Mouse (Mus musculus): ENCODE results near the gene Htra3. TPM values are rescaled to one million over a fixed set of nuclear protein-coding genes. Genes with fewer than 3 reads are reported as not detected.

Gene Htra3
- polyA plus RNA-seq, 1 experiment from 2014 or later, result 17.3 TPM

GRCm38 (mm10) chr5:35632841-35633240 is 46.7 kb downstream of the Htra3 start:
- WGBS, result 80% methylated on average over 6 of the region's 6 CpGs
- no peak overlapping the region for H3K9ac ChIP-seq (ENCODE audit: low read depth, low read length)
- no peak overlapping the region for H3K4me2 ChIP-seq (ENCODE audit: low read length)
- no peaks in the 10 kb centered on the region for H3K9me3 ChIP-seq (ENCODE audit: control insufficient read depth, low read length)
- H3K4me1 ChIP-seq (ENCODE audit: control insufficient read depth, insufficient read depth, low read depth, low read length), result no peaks in the 10 kb centered on the region
- ATAC-seq, result no peak
- H3K27me3 ChIP-seq (replicated peaks; ENCODE audit: control insufficient read depth, insufficient read depth, low read length), result no peaks in the 10 kb centered on the region
- no peak overlapping the region for H3K4me3 ChIP-seq (ENCODE audit: low read length)
- no peak overlapping the region for H3K27ac ChIP-seq (ENCODE audit: low read depth, low read length)
- no peaks in the 10 kb centered on the region for H3K36me3 ChIP-seq (ENCODE audit: control insufficient read depth, insufficient read depth, low read length)

DNA sequence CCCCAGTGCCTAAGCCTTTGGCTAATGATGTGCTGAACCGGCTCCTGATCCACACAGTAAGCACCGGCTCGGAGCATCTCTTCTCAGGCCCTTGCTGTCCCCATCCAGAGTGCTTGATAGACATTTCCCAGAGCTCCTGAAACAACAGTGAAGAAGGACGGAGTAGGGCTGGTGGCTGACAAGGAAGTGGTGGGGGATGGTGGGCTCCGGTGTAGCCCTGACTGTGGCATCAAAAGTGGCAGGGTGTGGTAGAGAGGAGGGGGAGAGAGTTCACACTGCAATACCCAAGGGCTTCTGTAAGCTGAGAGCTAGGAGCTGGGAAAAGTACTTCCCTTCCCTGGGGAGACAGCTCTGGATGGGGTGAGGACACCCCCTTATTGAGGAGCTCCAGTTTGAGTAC is 47.8 kb downstream of the Htra3 start:
- H3K4me3 ChIP-seq (ENCODE audit: low read length), result no peak overlapping the region

GRCm38 (mm10) chr5:35631224-35631623 is 48.4 kb downstream of the Htra3 start:
- Histone ChIP-seq H3K4me2 (ENCODE audit: low read length) (no peak overlapping the region), H3K4me3 (ENCODE audit: low read length) (no peak overlapping the region), H3K9me3 (ENCODE audit: control insufficient read depth, low read length) (no peaks in the 10 kb centered on the region), H3K4me1 (ENCODE audit: control insufficient read depth, insufficient read depth, low read depth, low read length) (no peaks in the 10 kb centered on the region), H3K27ac (ENCODE audit: low read depth, low read length) (no peak overlapping the region), H3K27me3 (replicated peaks; ENCODE audit: control insufficient read depth, insufficient read depth, low read length) (no peaks in the 10 kb centered on the region), H3K36me3 (ENCODE audit: control insufficient read depth, insufficient read depth, low read length) (no peaks in the 10 kb centered on the region), H3K9ac (ENCODE audit: low read depth, low read length) (no peak overlapping the region)
- ATAC-seq, result no peak
- WGBS, result 91% methylated on average over 3 of the region's 3 CpGs

More for the DNA sequence above, 47.8 kb downstream of the Htra3 start:
- no peak overlapping the region for H3K27ac ChIP-seq (ENCODE audit: low read depth, low read length)
- ATAC-seq, result no peak
- no peaks in the 10 kb centered on the region for H3K9me3 ChIP-seq (ENCODE audit: control insufficient read depth, low read length)
- no peaks in the 10 kb centered on the region for H3K4me1 ChIP-seq (ENCODE audit: control insufficient read depth, insufficient read depth, low read depth, low read length)
- no peak overlapping the region for H3K9ac ChIP-seq (ENCODE audit: low read depth, low read length)
- 78% methylated on average over 5 of the region's 5 CpGs for WGBS
- H3K4me2 ChIP-seq (ENCODE audit: low read length), result no peak overlapping the region
- H3K27me3 ChIP-seq (replicated peaks; ENCODE audit: control insufficient read depth, insufficient read depth, low read length), result no peaks in the 10 kb centered on the region
- H3K36me3 ChIP-seq (ENCODE audit: control insufficient read depth, insufficient read depth, low read length), result no peaks in the 10 kb centered on the region

GRCm38 (mm10) chr5:35630706-35631105 is 48.9 kb downstream of the Htra3 start:
- Histone ChIP-seq H3K4me3 (ENCODE audit: low read length) (no peak overlapping the region), H3K9me3 (ENCODE audit: control insufficient read depth, low read length) (no peaks in the 10 kb centered on the region), H3K27ac (ENCODE audit: low read depth, low read length) (no peak overlapping the region), H3K4me2 (ENCODE audit: low read length) (no peak overlapping the region), H3K36me3 (ENCODE audit: control insufficient read depth, insufficient read depth, low read length) (no peaks in the 10 kb centered on the region), H3K9ac (ENCODE audit: low read depth, low read length) (no peak overlapping the region), H3K27me3 (replicated peaks; ENCODE audit: control insufficient read depth, insufficient read depth, low read length) (no peaks in the 10 kb centered on the region), H3K4me1 (ENCODE audit: control insufficient read depth, insufficient read depth, low read depth, low read length) (no peaks in the 10 kb centered on the region)
- ATAC-seq, result no peak
- WGBS, result 79% methylated on average over 1 of the region's 1 CpGs

GRCm38 (mm10) chr5:35629333-35629732 is 50.2 kb downstream of the Htra3 start:
- no peaks in the 10 kb centered on the region for H3K9me3 ChIP-seq (ENCODE audit: control insufficient read depth, low read length)
- no peak overlapping the region for H3K4me2 ChIP-seq (ENCODE audit: low read length)
- no peak overlapping the region for H3K27ac ChIP-seq (ENCODE audit: low read depth, low read length)
- no peaks in the 10 kb centered on the region for H3K27me3 ChIP-seq (replicated peaks; ENCODE audit: control insufficient read depth, insufficient read depth, low read length)
- H3K36me3 ChIP-seq (ENCODE audit: control insufficient read depth, insufficient read depth, low read length), result no peaks in the 10 kb centered on the region
- H3K4me3 ChIP-seq (ENCODE audit: low read length), result no peak overlapping the region
- H3K9ac ChIP-seq (ENCODE audit: low read depth, low read length), result no peak overlapping the region
- H3K4me1 ChIP-seq (ENCODE audit: control insufficient read depth, insufficient read depth, low read depth, low read length), result no peaks in the 10 kb centered on the region
- no peak for ATAC-seq

DNA sequence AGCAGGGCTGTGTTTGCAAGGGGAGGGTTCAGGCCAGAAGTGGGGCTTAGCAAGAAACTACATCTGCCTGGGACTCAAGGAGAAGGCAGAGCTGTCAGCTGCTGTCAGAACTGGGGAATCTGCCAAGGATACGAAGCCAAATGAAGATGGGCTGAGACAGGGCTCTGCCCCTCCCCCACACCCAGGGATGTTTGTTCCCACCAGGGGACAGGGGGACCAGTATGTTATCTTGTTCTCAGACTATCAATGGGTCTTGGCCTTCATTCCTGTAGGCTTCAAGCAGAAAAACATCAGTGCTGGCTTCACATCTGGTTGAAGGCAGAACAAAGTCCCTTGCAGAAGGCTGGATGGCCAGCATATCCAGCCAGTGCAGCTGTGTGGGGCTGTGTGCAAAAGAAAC is 50.9 kb downstream of the Htra3 start:
- Histone ChIP-seq H3K36me3 (ENCODE audit: control insufficient read depth, insufficient read depth, low read length) (no peaks in the 10 kb centered on the region), H3K4me1 (ENCODE audit: control insufficient read depth, insufficient read depth, low read depth, low read length) (no peaks in the 10 kb centered on the region), H3K9me3 (ENCODE audit: control insufficient read depth, low read length) (no peaks in the 10 kb centered on the region), H3K27me3 (replicated peaks; ENCODE audit: control insufficient read depth, insufficient read depth, low read length) (no peaks in the 10 kb centered on the region), H3K4me3 (ENCODE audit: low read length) (no peak overlapping the region), H3K4me2 (ENCODE audit: low read length) (no peak overlapping the region), H3K27ac (ENCODE audit: low read depth, low read length) (no peak overlapping the region), H3K9ac (ENCODE audit: low read depth, low read length) (no peak overlapping the region)
- WGBS, result 15% methylated on average over 1 of the region's 1 CpGs
- ATAC-seq, result peak; percentile 30; the same call in 1 of the 2 replicates

DNA sequence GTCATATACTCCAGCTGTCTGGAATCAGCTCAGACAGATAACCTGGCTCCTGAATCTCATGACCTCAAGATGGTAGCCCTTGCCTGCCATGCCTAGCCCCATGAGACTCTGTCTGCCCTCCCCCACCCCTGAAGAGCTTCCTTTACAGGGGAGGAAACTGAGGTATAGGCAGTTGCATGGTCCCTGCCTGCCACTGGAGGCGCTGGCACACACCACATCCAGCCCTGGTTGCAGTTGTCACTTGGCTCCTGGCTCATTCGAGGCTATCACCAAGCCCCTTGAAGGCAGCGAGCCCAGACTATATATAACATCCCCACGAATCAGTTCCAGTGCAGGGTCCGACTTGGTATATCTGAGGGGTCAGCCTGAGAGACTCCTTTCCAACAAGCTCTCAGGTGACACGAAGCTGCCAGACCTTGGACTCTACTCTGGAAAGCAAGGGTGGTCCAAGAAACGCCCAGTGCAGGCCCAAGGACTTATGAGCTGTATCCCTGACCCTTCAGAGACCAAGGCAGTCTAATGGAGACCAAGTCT is 52.2 kb downstream of the Htra3 start:
- no peak overlapping the region for H3K4me2 ChIP-seq (ENCODE audit: low read length)
- no peak overlapping the region for H3K9ac ChIP-seq (ENCODE audit: low read depth, low read length)
- no peak for ATAC-seq
- no peaks in the 10 kb centered on the region for H3K4me1 ChIP-seq (ENCODE audit: control insufficient read depth, insufficient read depth, low read depth, low read length)
- H3K4me3 ChIP-seq (ENCODE audit: low read length), result no peak overlapping the region
- 64% methylated on average over 7 of the region's 7 CpGs for WGBS
- no peaks in the 10 kb centered on the region for H3K9me3 ChIP-seq (ENCODE audit: control insufficient read depth, low read length)
- H3K36me3 ChIP-seq (ENCODE audit: control insufficient read depth, insufficient read depth, low read length), result no peaks in the 10 kb centered on the region
- H3K27me3 ChIP-seq (replicated peaks; ENCODE audit: control insufficient read depth, insufficient read depth, low read length), result no peaks in the 10 kb centered on the region
- H3K27ac ChIP-seq (ENCODE audit: low read depth, low read length), result no peak overlapping the region

DNA sequence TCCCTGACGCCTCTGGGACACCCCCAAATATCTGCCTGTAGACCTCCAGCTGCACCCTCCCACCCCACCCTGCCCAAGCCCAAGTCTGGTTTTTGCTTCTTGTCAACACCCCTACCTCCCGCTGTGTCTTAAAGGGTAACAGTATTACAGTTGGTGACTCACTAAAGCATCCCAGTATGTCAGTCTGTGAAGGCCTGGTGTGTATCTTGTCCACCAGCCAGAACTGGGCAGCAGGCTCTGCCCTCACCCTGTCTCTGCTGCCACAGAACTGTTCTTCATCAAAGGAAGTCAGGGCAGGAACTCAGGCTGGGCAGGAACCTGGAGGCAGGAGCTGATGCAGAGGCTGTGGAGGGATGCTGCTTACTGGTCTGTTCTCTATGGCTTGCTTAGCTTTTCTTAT is 53.2 kb downstream of the Htra3 start:
- no peak for ATAC-seq
- Histone ChIP-seq H3K27ac (ENCODE audit: low read depth, low read length) (no peak overlapping the region), H3K27me3 (replicated peaks; ENCODE audit: control insufficient read depth, insufficient read depth, low read length) (no peaks in the 10 kb centered on the region), H3K4me3 (ENCODE audit: low read length) (no peak overlapping the region), H3K9ac (ENCODE audit: low read depth, low read length) (no peak overlapping the region), H3K36me3 (ENCODE audit: control insufficient read depth, insufficient read depth, low read length) (no peaks in the 10 kb centered on the region), H3K4me1 (ENCODE audit: control insufficient read depth, insufficient read depth, low read depth, low read length) (no peaks in the 10 kb centered on the region; the same call in 1 of the 2 replicates), H3K4me2 (ENCODE audit: low read length) (no peak overlapping the region), H3K9me3 (ENCODE audit: control insufficient read depth, low read length) (no peaks in the 10 kb centered on the region)
- 90% methylated on average over 2 of the region's 2 CpGs for WGBS

GRCm38 (mm10) chr5:35624751-35625239 is 54.8 kb downstream of the Htra3 start:
- Histone ChIP-seq H3K9me3 (ENCODE audit: control insufficient read depth, low read length) (no peaks in the 10 kb centered on the region), H3K27ac (ENCODE audit: low read depth, low read length) (no peak overlapping the region), H3K36me3 (ENCODE audit: control insufficient read depth, insufficient read depth, low read length) (no peaks in the 10 kb centered on the region), H3K4me1 (ENCODE audit: control insufficient read depth, insufficient read depth, low read depth, low read length) (no peaks in the 10 kb centered on the region; the same call in 1 of the 2 replicates), H3K27me3 (replicated peaks; ENCODE audit: control insufficient read depth, insufficient read depth, low read length) (no peaks in the 10 kb centered on the region), H3K9ac (ENCODE audit: low read depth, low read length) (no peak overlapping the region), H3K4me2 (ENCODE audit: low read length) (no peak overlapping the region), H3K4me3 (ENCODE audit: low read length) (no peak overlapping the region)
- 64% methylated on average over 4 of the region's 4 CpGs for WGBS
- no peak for ATAC-seq

- Histone ChIP-seq H3K9me3 (ENCODE audit: control insufficient read depth, low read length) (no peaks in the 10 kb centered on the region), H3K4me3 (ENCODE audit: low read length) (no peak overlapping the region), H3K27ac (ENCODE audit: low read depth, low read length) (no peak overlapping the region), H3K9ac (ENCODE audit: low read depth, low read length) (no peak overlapping the region), H3K27me3 (replicated peaks; ENCODE audit: control insufficient read depth, insufficient read depth, low read length) (no peaks in the 10 kb centered on the region), H3K4me1 (ENCODE audit: control insufficient read depth, insufficient read depth, low read depth, low read length) (no peaks in the 10 kb centered on the region; the same call in 1 of the 2 replicates), H3K36me3 (ENCODE audit: control insufficient read depth, insufficient read depth, low read length) (no peaks in the 10 kb centered on the region), H3K4me2 (ENCODE audit: low read length) (no peak overlapping the region)
- ATAC-seq, result no peak
Measured at GRCm38 (mm10) chr5:35623831-35624230, 55.8 kb downstream of the Htra3 start.

Measured in hindbrain, embryonic 16.5 days (tissue).